Mouse (Mus musculus): ENCODE measurements around the gene Tbc1d24.

DNA sequence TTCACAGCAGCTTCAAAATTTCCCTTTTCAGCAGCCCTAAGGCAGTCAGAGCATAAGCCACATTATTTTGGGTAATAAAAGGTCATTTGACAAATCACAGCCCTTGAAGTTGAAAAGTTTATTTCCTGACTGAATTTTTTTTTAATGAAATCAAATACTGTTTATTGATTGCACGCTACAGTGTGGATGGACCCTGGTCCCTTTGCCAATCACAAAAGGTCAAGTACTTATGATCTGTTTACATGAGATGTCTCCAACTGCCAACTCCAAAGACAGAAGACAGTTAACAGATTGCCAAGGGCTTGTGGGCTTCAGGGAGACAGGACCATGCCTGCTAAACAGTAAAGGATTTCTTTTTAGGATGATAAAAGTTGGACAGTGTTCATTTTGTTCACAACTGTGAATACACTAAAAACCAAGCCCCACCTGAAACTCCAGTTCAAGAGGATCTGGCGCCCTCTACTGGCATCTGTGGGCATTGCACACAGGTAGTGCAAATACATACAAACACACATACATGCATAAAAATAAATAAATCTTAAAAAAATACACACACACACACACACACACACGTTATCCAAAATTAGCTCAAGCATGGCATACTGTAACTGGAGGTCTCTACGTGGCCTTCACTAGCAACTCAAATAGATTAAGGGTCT is 38.1 kb upstream of the Tbc1d24 start:
- peak; percentile 51 for TF ChIP-seq CTCF (IDR thresholded peaks at IDR 0.05; ENCODE audit: extremely low read depth, insufficient read depth, low read length)
- no peak for TF ChIP-seq POLR2A (IDR thresholded peaks at IDR 0.05; ENCODE audit: extremely low read depth, insufficient read depth, low read length)

Measured in cortical plate, adult 2 months (tissue).